Mouse (Mus musculus) hematopoietic stem cell, adult 5-6 weeks (primary cell): ENCODE results near the gene Cdc6. TPM values are rescaled to one million over a fixed set of nuclear protein-coding genes. Genes with fewer than 3 reads are reported as not detected.

Experiments used
- total RNA-seq: library from RNA; stranded (forward); fragments of 172-1452, 232-1000 nt; gene quantifications from 2 replicates; pipeline ENCODE4 v1.2.3, GENCODE M21; 2017

The Cdc6 gene
- total RNA-seq, 1 experiment from 2014 or later = 30.6 TPM

Other genes starting within 250 kb of the Cdc6 start
- gene Gsdma, start 243.4 kb upstream of the Cdc6 start, total RNA-seq = not detected in 2 replicates
- 50.2 and 59.3 TPM in 2 replicates for gene Psmd3, start 225.2 kb upstream of the Cdc6 start, total RNA-seq
- not detected in 2 replicates for gene Csf3, start 206.5 kb upstream of the Cdc6 start, total RNA-seq
- 25.7 and 30.2 TPM in 2 replicates for gene Med24, start 178.4 kb upstream of the Cdc6 start, total RNA-seq
- gene Thra, start 167.2 kb upstream of the Cdc6 start, total RNA-seq = 25.3 and 36.8 TPM in 2 replicates
- 0.81 and 1.8 TPM in 2 replicates for gene Nr1d1, start 132.5 kb upstream of the Cdc6 start, total RNA-seq
- gene Msl1, start 112.3 kb upstream of the Cdc6 start, total RNA-seq = 81.7 and 82.7 TPM in 2 replicates
- 22.8 and 34.9 TPM in 2 replicates for gene Casc3, start 102.9 kb upstream of the Cdc6 start, total RNA-seq
- 0.40 and 0.75 TPM in 2 replicates for gene Rapgefl1, start 71.0 kb upstream of the Cdc6 start, total RNA-seq
- 6.4 and 6.7 TPM in 2 replicates for gene Wipf2, start 44.2 kb upstream of the Cdc6 start, total RNA-seq
- gene Rara, start 20.0 kb downstream of the Cdc6 start, total RNA-seq = 5.2 and 6.5 TPM in 2 replicates
- not detected in 2 replicates for gene Gjd3, start 75.2 kb downstream of the Cdc6 start, total RNA-seq
- gene Top2a, start 116.4 kb downstream of the Cdc6 start, total RNA-seq = 503 and 531 TPM in 2 replicates
- gene Igfbp4, start 133.4 kb downstream of the Cdc6 start, total RNA-seq = 149 and 168 TPM in 2 replicates
- gene Tns4, start 181.5 kb downstream of the Cdc6 start, total RNA-seq = 0.13 TPM in 1 of 2 replicates, not detected in the other
- gene Ccr7, start 247.3 kb downstream of the Cdc6 start, total RNA-seq = 1.2 and 2.8 TPM in 2 replicates